12 mouse cellular contexts compared by ENCODE assay signal in genomic region chr3:128247816-128248215, GRCm38 (mm10).
DNase-seq lines count a peak whose midpoint lies in the region; ATAC-seq and TF ChIP-seq lines count a peak whose summit lies in the region.
"Had no signal": no experiment of that assay in that cellular context is flagged by ENCODE, and none has a peak within 500 bp of the region (broad histone marks: within the 10 kb centered on the region; RNA-seq: fewer than 3 reads in every experiment).

No protein-coding gene starts in this region.

- H3K27ac ChIP-seq in kidney, postnatal 0 days, result no peak overlapping the region
- no peak overlapping the region for H3K27ac ChIP-seq in midbrain, postnatal 0 days (ENCODE audit: low read depth, low read length)
- H3K27ac ChIP-seq in midbrain, embryonic 13.5 days, result no peak overlapping the region
- H3K27ac ChIP-seq: heart, embryonic 10.5 days; limb, embryonic 10.5 days had no signal

- WGBS in kidney, postnatal 0 days, result 64% methylated on average over 2 of the region's 2 CpGs
- 79% methylated on average over 2 of the region's 2 CpGs for WGBS in midbrain, postnatal 0 days
- 72% methylated on average over 2 of the region's 2 CpGs for WGBS in midbrain, embryonic 13.5 days

- TF ChIP-seq CTCF in kidney, postnatal 0 days (IDR thresholded peaks at IDR 0.05; ENCODE audit: low read depth), result peak; percentile 25; the same call in 1 of the 2 replicates
- peak; percentile 46 for TF ChIP-seq CTCF in midbrain, postnatal 0 days (IDR thresholded peaks at IDR 0.05)

- no peaks in the 10 kb centered on the region for H3K9me3 ChIP-seq in kidney, postnatal 0 days (replicated peaks; ENCODE audit: low read length)
- H3K9me3 ChIP-seq in midbrain, postnatal 0 days (ENCODE audit: low read length), result no peaks in the 10 kb centered on the region
- H3K9me3 ChIP-seq in midbrain, embryonic 13.5 days, result 0 out of 2 replicates have a peak, but pooled peaks cover 4% of the 10 kb centered on the region
- H3K9me3 ChIP-seq: heart, embryonic 10.5 days; limb, embryonic 10.5 days had no signal

- H3K9ac ChIP-seq in kidney, postnatal 0 days (ENCODE audit: low read depth, low read length), result no peak overlapping the region
- no peak overlapping the region for H3K9ac ChIP-seq in midbrain, postnatal 0 days (replicated peaks; ENCODE audit: low read length, poor library complexity, severe bottlenecking)
- H3K9ac ChIP-seq in midbrain, embryonic 13.5 days (replicated peaks), result no peak overlapping the region

- H3K4me2 ChIP-seq in kidney, postnatal 0 days (ENCODE audit: low read length), result no peak overlapping the region
- H3K4me2 ChIP-seq in midbrain, postnatal 0 days (ENCODE audit: low read depth, low read length, poor library complexity, severe bottlenecking), result no peak overlapping the region
- no peak overlapping the region for H3K4me2 ChIP-seq in midbrain, embryonic 13.5 days (replicated peaks)

- ATAC-seq in kidney, postnatal 0 days (replicated peaks; ENCODE audit: low FRiP score, low read depth), result no peak
- no peak for ATAC-seq in midbrain, postnatal 0 days (ENCODE audit: low FRiP score)
- no peak for ATAC-seq in midbrain, embryonic 13.5 days

- no peaks in the 10 kb centered on the region for H3K27me3 ChIP-seq in kidney, postnatal 0 days (ENCODE audit: insufficient read depth, low read length)
- H3K27me3 ChIP-seq in midbrain, postnatal 0 days (ENCODE audit: insufficient read depth, low read length), result no peaks in the 10 kb centered on the region
- no peaks in the 10 kb centered on the region for H3K27me3 ChIP-seq in midbrain, embryonic 13.5 days

- no peak overlapping the region for H3K4me3 ChIP-seq in kidney, postnatal 0 days (replicated peaks; ENCODE audit: low read depth, low read length)
- H3K4me3 ChIP-seq in midbrain, postnatal 0 days (ENCODE audit: low read depth, low read length), result no peak overlapping the region
- H3K4me3 ChIP-seq in midbrain, embryonic 13.5 days (replicated peaks), result no peak overlapping the region
- H3K4me3 ChIP-seq: heart, embryonic 10.5 days; limb, embryonic 10.5 days had no signal

- no peaks in the 10 kb centered on the region for H3K36me3 ChIP-seq in kidney, postnatal 0 days (ENCODE audit: insufficient read depth, low read length)
- H3K36me3 ChIP-seq in midbrain, postnatal 0 days (ENCODE audit: insufficient read depth, low read length), result no peaks in the 10 kb centered on the region
- no peaks in the 10 kb centered on the region for H3K36me3 ChIP-seq in midbrain, embryonic 13.5 days
- H3K36me3 ChIP-seq: heart, embryonic 10.5 days; limb, embryonic 10.5 days had no signal

- DNase-seq in kidney, postnatal 0 days (ENCODE audit: low spot score), result no peak
- no peak for DNase-seq in kidney, postnatal 25 days
- DNase-seq in midbrain, postnatal 0 days (ENCODE audit: low spot score), result no peak
- peak; percentile 7 for DNase-seq in NIH3T3 (ENCODE audit: low read depth)
- peak; percentile 43 for DNase-seq in testis, postnatal 10 days (ENCODE audit: low spot score)
- no peak for DNase-seq in adipocyte (ENCODE audit: low spot score)
- DNase-seq: heart, postnatal 36 days; kidney, adult 11 months; lung, adult 2 months had no signal

- H3K4me1 ChIP-seq in kidney, postnatal 0 days (replicated peaks; ENCODE audit: insufficient read depth, low read length), result no peaks in the 10 kb centered on the region
- H3K4me1 ChIP-seq in midbrain, postnatal 0 days (ENCODE audit: insufficient read depth, low read length), result no peaks in the 10 kb centered on the region
- H3K4me1 ChIP-seq in midbrain, embryonic 13.5 days (replicated peaks), result no peaks in the 10 kb centered on the region
- H3K4me1 ChIP-seq: heart, embryonic 10.5 days; limb, embryonic 10.5 days had no signal

Comparison
In these comparisons a context has a peak if more than half of its experiments do, and no peak if none do; other contexts are left out.
1. DNase-seq: peak in NIH3T3 (single experiment) and testis, postnatal 10 days (single experiment); none in kidney, postnatal 0 days (single experiment), kidney, postnatal 25 days (0 of 2), midbrain, postnatal 0 days (single experiment) and adipocyte (single experiment).